Mouse (Mus musculus): ENCODE measurements around the gene Eif2ak4.

Eif2ak4 gene

GRCm38 (mm10) chr2:118464450-118464849 is 76.0 kb downstream of the Eif2ak4 start:
- no peak for DNase-seq (ENCODE audit: low spot score in 2 of 2)

- DNase-seq (ENCODE audit: low spot score in 2 of 2): no peak
These were observed 77.5 kb downstream of the Eif2ak4 start for GRCm38 (mm10) chr2:118465894-118466293.

GRCm38 (mm10) chr2:118466601-118467000 is 78.2 kb downstream of the Eif2ak4 start:
- DNase-seq (ENCODE audit: low spot score in 2 of 2): no peak

GRCm38 (mm10) chr2:118468354-118468753 is 79.9 kb downstream of the Eif2ak4 start:
- DNase-seq (ENCODE audit: low spot score in 2 of 2): no peak

- DNase-seq (ENCODE audit: low spot score in 2 of 2): no peak
These were observed 90.6 kb downstream of the Eif2ak4 start for GRCm38 (mm10) chr2:118478833-118479549.

- DNase-seq (ENCODE audit: low spot score in 2 of 2): peak; percentile 91 to 96
These were observed 91.1 kb downstream of the Eif2ak4 start, which contains the start of gene Srp14 for GRCm38 (mm10) chr2:118479550-118479909. Gene Srp14, minus strand, starts transcription at chr2:118479711.

GRCm38 (mm10) chr2:118480886-118481285 is 92.5 kb downstream of the Eif2ak4 start:
- no peak for DNase-seq (ENCODE audit: low spot score in 2 of 2)

- DNase-seq (ENCODE audit: low spot score in 2 of 2): no peak
These were observed 94.6 kb downstream of the Eif2ak4 start for GRCm38 (mm10) chr2:118483032-118483431.

- no peak for DNase-seq (ENCODE audit: low spot score in 2 of 2)
These were observed 96.0 kb downstream of the Eif2ak4 start for GRCm38 (mm10) chr2:118484386-118484898.

GRCm38 (mm10) chr2:118485415-118485814 is 97.0 kb downstream of the Eif2ak4 start:
- no peak for DNase-seq (ENCODE audit: low spot score in 2 of 2)

GRCm38 (mm10) chr2:118486933-118487332 is 98.5 kb downstream of the Eif2ak4 start:
- peak; percentile 80 to 95 for DNase-seq (ENCODE audit: low spot score in 2 of 2)

GRCm38 (mm10) chr2:118487806-118488205 is 99.4 kb downstream of the Eif2ak4 start:
- peak; percentile 40 to 78 for DNase-seq (ENCODE audit: low spot score in 2 of 2)

GRCm38 (mm10) chr2:118490241-118491091 is 102.0 kb downstream of the Eif2ak4 start:
- peak; percentile 47 to 74 for DNase-seq (ENCODE audit: low spot score in 2 of 2)

- peak in 1 of 2 experiments; percentile 59 for DNase-seq (ENCODE audit: low spot score in 2 of 2)
These were observed 102.9 kb downstream of the Eif2ak4 start for GRCm38 (mm10) chr2:118491281-118491731.

- no peak for DNase-seq (ENCODE audit: low spot score in 2 of 2)
These were observed 103.5 kb downstream of the Eif2ak4 start for GRCm38 (mm10) chr2:118491741-118492395.

- DNase-seq (ENCODE audit: low spot score in 2 of 2): no peak
These were observed 106.6 kb downstream of the Eif2ak4 start for GRCm38 (mm10) chr2:118495024-118495423.

- no peak for DNase-seq (ENCODE audit: low spot score in 2 of 2)
These were observed 109.5 kb downstream of the Eif2ak4 start for GRCm38 (mm10) chr2:118497890-118498289.

GRCm38 (mm10) chr2:118498476-118498875 is 110.1 kb downstream of the Eif2ak4 start:
- DNase-seq (ENCODE audit: low spot score in 2 of 2): no peak

GRCm38 (mm10) chr2:118499135-118499961 is 110.9 kb downstream of the Eif2ak4 start:
- DNase-seq (ENCODE audit: low spot score in 2 of 2): peak in 1 of 2 experiments; percentile 37

GRCm38 (mm10) chr2:118500191-118500590 is 111.8 kb downstream of the Eif2ak4 start:
- no peak for DNase-seq (ENCODE audit: low spot score in 2 of 2)

- DNase-seq (ENCODE audit: low spot score in 2 of 2): no peak
These were observed 118.7 kb downstream of the Eif2ak4 start for GRCm38 (mm10) chr2:118507126-118507525.

Measured in spleen, postnatal 4 days (tissue).